Mouse (Mus musculus) CH12.LX (cell line): ENCODE results near the gene Thtpa.

Source experiments
- CHD2 ChIP-seq: IDR thresholded peaks from 2 replicates; pipeline ENCODE4 v1.6.1; 2011; ENCODE audit warnings: low read length, improper control_type of control experiment
- CTCF ChIP-seq, 2 experiments: IDR thresholded peaks in 1 of 2; conservative IDR thresholded peaks in 1 of 2; 2 replicates each; pipeline ENCODE4 v1.5.1; 2011 to 2012; ENCODE audit warnings: low read depth in 2 of 2, low read length in 2 of 2, improper control_type of control experiment in 1 of 2, inconsistent platforms in 1 of 2, mild to moderate bottlenecking in 1 of 2, moderate library complexity in 1 of 2
- HCFC1 ChIP-seq: IDR thresholded peaks from 2 replicates; pipeline ENCODE4 v1.6.1; 2012; ENCODE audit warnings: low read depth, mild to moderate bottlenecking, inconsistent platforms, low read length, improper control_type of control experiment
- JUN ChIP-seq: IDR thresholded peaks from 2 replicates; pipeline ENCODE4 v1.6.1; 2011; ENCODE audit warnings: low read depth, mild to moderate bottlenecking, low read length, improper control_type of control experiment, moderate library complexity; ENCODE audit not compliant: insufficient read depth
- NELFE ChIP-seq: IDR thresholded peaks from 2 replicates; pipeline ENCODE4 v1.6.1; 2011; ENCODE audit warnings: low read depth, low read length, improper control_type of control experiment
- POLR2A ChIP-seq: IDR thresholded peaks from 2 replicates; pipeline ENCODE4 v1.6.1; 2011; ENCODE audit warnings: low read depth, mild to moderate bottlenecking, improper control_type of control experiment, low read length
- POLR2AphosphoS2 ChIP-seq: IDR thresholded peaks from 2 replicates; pipeline ENCODE4 v1.6.1; 2011; ENCODE audit warnings: low read depth, low read length, improper control_type of control experiment
- SIN3A ChIP-seq: IDR thresholded peaks from 2 replicates; pipeline ENCODE4 v1.6.1; 2012; ENCODE audit warnings: low read length, improper control_type of control experiment, inconsistent platforms
- TBP ChIP-seq: conservative IDR thresholded peaks from 2 replicates; pipeline ENCODE4 v1.6.1; 2011; ENCODE audit warnings: low read depth, low read length, improper control_type of control experiment
- UBTF ChIP-seq: IDR thresholded peaks from 2 replicates; pipeline ENCODE4 v1.6.1; 2012; ENCODE audit warnings: low read depth, mild to moderate bottlenecking, inconsistent platforms, low read length, improper control_type of control experiment, moderate library complexity
- USF1 ChIP-seq: IDR thresholded peaks from 2 replicates; pipeline ENCODE4 v1.6.1; 2014; ENCODE audit warnings: low read depth, mild to moderate bottlenecking, inconsistent platforms, low read length, improper control_type of control experiment
- USF2 ChIP-seq: conservative IDR thresholded peaks from 2 replicates; pipeline ENCODE4 v1.6.1; 2011; ENCODE audit warnings: low read depth, low read length, improper control_type of control experiment
- ZC3H11A ChIP-seq: IDR thresholded peaks from 2 replicates; pipeline ENCODE4 v1.6.1; 2012; ENCODE audit warnings: low read depth, mild to moderate bottlenecking, inconsistent platforms, low read length, improper control_type of control experiment
- ZMIZ1 ChIP-seq: IDR thresholded peaks from 2 replicates; pipeline ENCODE4 v1.6.1; 2012; ENCODE audit warnings: low read depth, mild to moderate bottlenecking, inconsistent platforms, low read length, improper control_type of control experiment

DNA sequence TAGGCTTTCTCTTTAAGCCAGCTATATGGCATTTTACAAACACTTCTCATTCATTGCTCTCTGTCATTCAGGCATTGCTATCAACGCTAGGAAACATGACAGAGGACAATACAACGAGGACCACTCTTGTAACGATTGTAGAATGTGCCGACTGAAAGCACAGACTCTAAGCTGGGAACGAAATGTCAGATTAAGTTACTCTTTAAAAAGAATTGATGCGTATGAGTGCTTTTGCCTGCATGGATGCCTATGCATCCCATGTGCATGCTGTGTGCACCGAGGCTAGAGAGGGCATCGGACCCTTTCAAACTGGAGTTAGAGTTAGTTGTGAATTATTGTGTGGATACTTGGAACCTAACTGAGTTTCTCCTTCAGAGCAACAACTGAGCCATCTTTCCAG lies 41.1 kb downstream of the Thtpa start:
- no peak for TF ChIP-seq ZMIZ1
- no peak for TF ChIP-seq POLR2A
- no peak for TF ChIP-seq HCFC1
- TF ChIP-seq USF1, result no peak
- no peak for TF ChIP-seq JUN
- TF ChIP-seq CTCF (conservative IDR thresholded peaks at IDR 0.05 in 1 of 2, IDR thresholded peaks at IDR 0.05 in 1 of 2; ENCODE audit: low read depth in 2 of 2, low read length in 2 of 2), result no peak
- TF ChIP-seq CHD2, result no peak
- no peak for TF ChIP-seq USF2
- no peak for TF ChIP-seq ZC3H11A
- no peak for TF ChIP-seq TBP
- TF ChIP-seq NELFE, result no peak
- no peak for TF ChIP-seq POLR2AphosphoS2
- TF ChIP-seq UBTF, result no peak
- TF ChIP-seq SIN3A, result no peak
